Mouse (Mus musculus): ENCODE measurements around the gene Mcam. TPM values are rescaled to one million over a fixed set of nuclear protein-coding genes. Genes with fewer than 3 reads are reported as not detected.
A peak's percentile ranks its signal among the peaks of the same experiment; 100 is the strongest.

Gene Mcam
- polyA plus RNA-seq (2016; fragmentation: Nextera tagmentation; extraction: Ambion mirVana) = 129 and 130 TPM in 2 replicates

DNA sequence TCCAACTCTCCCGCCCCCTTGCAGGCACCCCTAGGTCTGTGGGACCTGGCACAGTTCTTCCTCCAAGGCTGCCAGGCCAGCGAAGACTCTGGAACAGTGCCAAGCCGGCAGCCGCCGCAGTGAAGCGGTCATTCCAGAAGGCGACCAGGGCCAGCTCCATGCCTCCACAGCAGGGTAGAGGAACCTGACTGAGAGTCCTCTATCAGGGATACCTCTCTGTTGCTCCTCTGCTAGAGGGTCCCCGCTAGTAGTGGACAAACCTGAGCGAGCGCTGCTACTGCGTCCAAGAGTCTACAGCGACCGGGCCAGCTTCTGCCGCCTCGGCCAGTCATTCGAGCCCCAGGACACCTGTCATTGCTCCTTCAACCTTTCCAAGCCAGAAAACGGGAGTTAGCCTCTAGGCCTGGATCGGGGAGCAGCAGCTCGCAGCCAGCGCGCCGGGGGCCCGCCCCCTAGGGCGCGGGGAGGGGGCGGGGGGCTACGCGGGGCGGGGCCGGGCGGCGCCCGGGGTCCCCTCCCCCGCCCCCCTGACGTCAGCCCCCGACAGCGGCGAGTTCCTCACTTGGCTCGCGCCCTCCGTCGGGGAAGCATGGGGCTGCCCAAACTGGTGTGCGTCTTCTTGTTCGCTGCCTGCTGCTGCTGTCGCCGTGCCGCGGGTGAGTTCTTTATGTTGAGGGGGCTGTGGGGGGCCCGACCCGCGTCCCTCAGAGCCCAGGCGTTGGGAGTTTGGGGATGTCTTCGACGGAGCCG, at the start of gene Mcam:
Gene Mcam, plus strand, starts transcription at position 369 of the 750 bp plus-strand sequence.
- Histone ChIP-seq H3K27ac (ENCODE audit: poor library complexity, severe bottlenecking) (peak within 1 kb of the TSS; percentile 91), H3K4me3 (peak within 1 kb of the TSS; percentile 81), H3K9ac (peak within 1 kb of the TSS; percentile 94), H3K36me3 (peaks cover 29% of the 10 kb centered on the region), H3K9me3 (replicated peaks) (no peaks in the 10 kb centered on the region), H3K4me1 (replicated peaks) (peaks cover 77% of the 10 kb centered on the region), H3K27me3 (replicated peaks) (no peaks in the 10 kb centered on the region), H3K4me2 (peak within 1 kb of the TSS; percentile 89)
- under 1% methylated on average over 53 of the region's 55 CpGs for WGBS
- peak; percentile 57 for ATAC-seq (ENCODE audit: insufficient number of reproducible peaks, low FRiP score)

DNA sequence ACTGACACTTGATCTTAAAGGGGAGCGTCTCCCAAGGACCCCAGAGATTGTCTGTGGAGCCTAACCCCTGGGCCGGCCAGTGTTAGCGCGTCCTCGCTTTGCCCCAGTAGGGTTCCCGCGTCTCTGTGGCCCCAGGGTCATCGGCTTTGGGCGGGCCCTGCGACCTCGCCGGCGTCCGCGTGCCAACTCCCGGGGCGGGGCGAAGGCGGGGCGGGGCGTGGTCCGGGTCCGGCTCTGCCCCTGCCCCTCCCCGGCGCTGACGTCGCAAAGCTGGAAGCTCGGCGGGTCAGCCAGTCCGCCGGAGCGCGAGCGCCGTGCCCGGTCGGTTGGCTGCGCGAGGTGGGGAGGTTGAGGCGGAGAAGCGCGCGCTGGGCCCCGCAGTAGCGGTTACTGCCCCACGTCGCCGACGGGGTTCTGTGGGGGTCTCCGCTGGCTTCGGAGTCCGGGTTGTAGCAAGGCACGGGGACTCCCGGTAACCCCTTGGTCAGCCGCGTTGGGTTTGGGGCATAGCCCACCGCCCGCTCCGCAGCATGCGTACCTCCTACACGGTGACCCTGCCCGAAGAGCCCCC, 49.5 kb upstream of the Mcam start:
- peak overlapping the region; percentile 96 for H3K4me2 ChIP-seq
- WGBS = under 1% methylated on average over 62 of the region's 62 CpGs

DNA sequence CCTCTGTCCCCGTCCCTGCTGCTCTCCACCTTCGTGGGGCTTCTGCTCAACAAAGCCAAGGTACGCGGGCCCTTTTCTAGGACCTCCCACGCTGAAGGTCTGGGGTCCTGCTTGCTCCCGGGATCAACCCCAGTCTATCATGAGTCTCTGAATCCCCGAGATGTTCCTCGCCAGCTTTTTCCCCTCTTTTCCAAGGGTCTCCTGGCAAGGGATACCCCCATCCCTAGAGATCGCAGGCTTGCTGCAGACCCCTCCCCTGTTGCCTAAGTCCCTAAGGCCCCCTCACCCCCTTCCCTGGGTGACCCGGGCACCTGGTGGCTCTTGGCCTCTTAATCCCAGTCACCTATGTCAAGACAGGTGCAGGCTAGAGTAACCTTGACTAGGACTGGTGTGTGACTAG, 49.0 kb upstream of the Mcam start:
- H3K27ac ChIP-seq (ENCODE audit: poor library complexity, severe bottlenecking) = peak overlapping the region; percentile 88
- peak overlapping the region; percentile 93 for H3K9ac ChIP-seq
- peak overlapping the region; percentile 73 for H3K4me3 ChIP-seq
- 4% methylated on average over 10 of the region's 10 CpGs for WGBS
- peaks cover 8% of the 10 kb centered on the region for H3K36me3 ChIP-seq
- H3K9me3 ChIP-seq (replicated peaks) = no peaks in the 10 kb centered on the region
- no peak for ATAC-seq (ENCODE audit: insufficient number of reproducible peaks, low FRiP score)
- H3K4me1 ChIP-seq (replicated peaks) = peaks cover 87% of the 10 kb centered on the region
- H3K4me2 ChIP-seq = peak overlapping the region; percentile 96
- peaks cover 11% of the 10 kb centered on the region; the same call in 1 of the 2 replicates for H3K27me3 ChIP-seq (replicated peaks)

More for the DNA sequence above, 49.5 kb upstream of the Mcam start:
- Histone ChIP-seq H3K27ac (ENCODE audit: poor library complexity, severe bottlenecking) (peak overlapping the region; percentile 88), H3K9ac (peak overlapping the region; percentile 93), H3K27me3 (replicated peaks) (peaks cover 11% of the 10 kb centered on the region; the same call in 1 of the 2 replicates), H3K9me3 (replicated peaks) (no peaks in the 10 kb centered on the region), H3K4me1 (replicated peaks) (peaks cover 87% of the 10 kb centered on the region), H3K4me3 (peak overlapping the region; percentile 73), H3K36me3 (peaks cover 2% of the 10 kb centered on the region)
- ATAC-seq (ENCODE audit: insufficient number of reproducible peaks, low FRiP score) = peak; percentile 80

DNA sequence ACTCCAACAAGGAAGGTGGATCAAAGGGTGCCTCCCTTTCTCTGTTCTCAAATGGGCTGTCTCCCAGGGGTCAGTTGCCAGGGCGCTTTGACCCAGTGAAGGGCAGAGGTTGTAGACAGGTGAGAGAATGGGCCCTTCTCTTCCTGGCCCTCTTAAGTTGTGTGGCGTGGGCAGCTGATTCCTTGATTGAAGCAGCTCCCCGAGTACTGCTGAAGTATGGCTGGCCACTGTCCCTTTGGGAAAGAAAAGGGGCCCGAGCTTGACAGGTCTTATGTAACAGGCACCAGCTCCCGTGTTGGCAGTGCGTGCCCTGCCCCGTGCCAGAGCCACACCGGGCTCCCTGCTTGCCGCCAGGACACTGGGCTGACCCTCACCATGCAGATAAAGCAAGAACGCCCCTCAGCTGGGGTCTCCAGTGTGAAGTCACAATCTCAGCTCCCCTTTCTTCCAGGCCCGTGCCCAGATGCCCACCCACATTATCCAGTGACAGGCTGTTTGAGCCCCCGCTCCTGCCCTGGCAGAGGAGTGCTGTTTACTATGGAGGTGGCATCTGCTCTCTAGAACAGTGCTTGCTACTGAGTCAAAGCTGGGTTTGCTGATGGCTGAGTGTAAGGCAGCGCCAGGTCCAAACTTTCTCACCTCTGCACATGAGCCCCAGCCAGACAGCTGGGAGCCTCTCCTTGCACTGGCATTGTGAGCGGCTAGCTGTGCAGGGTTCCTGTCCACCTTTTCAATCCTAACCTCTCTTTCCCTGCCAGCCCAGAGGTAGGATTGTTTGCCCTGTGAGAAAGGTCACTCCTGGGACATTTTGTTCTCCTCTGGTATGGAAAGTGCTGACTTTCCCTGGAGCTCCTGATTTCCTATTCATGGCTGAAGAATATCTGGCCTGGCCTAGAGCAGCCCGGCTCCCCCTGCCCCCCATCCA, 48.3 kb upstream of the Mcam start:
- peak overlapping the region; percentile 73 for H3K4me3 ChIP-seq
- peaks cover 11% of the 10 kb centered on the region; the same call in 1 of the 2 replicates for H3K27me3 ChIP-seq (replicated peaks)
- H3K9ac ChIP-seq = peak overlapping the region; percentile 93
- H3K36me3 ChIP-seq = peaks cover 15% of the 10 kb centered on the region
- ATAC-seq (ENCODE audit: insufficient number of reproducible peaks, low FRiP score) = no peak
- H3K9me3 ChIP-seq (replicated peaks) = no peaks in the 10 kb centered on the region
- peak overlapping the region; percentile 96 for H3K4me2 ChIP-seq
- WGBS = 54% methylated on average over 15 of the region's 15 CpGs
- H3K4me1 ChIP-seq (replicated peaks) = peaks cover 80% of the 10 kb centered on the region
- H3K27ac ChIP-seq (ENCODE audit: poor library complexity, severe bottlenecking) = peak overlapping the region; percentile 88

DNA sequence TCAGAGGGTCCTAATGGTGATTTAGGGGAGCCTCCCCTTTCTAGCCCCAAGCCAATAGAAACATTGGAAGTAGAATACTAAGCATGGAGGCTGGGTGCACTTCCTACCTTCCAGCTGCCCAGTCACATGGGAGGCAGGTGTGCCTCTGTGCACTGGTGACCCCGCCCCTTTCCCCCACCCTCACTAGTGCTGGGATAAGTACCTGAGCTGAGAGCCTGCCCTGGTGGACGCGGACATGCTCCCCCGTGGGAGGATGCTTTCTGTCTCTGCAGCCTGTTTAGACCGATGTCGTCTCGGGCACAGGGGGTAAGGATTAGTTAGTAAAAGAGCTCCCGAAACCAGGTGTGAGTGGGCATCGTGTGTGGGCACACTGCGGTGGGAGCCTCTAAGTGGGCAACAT, 47.3 kb upstream of the Mcam start:
- H3K4me3 ChIP-seq = peak overlapping the region; percentile 73

DNA sequence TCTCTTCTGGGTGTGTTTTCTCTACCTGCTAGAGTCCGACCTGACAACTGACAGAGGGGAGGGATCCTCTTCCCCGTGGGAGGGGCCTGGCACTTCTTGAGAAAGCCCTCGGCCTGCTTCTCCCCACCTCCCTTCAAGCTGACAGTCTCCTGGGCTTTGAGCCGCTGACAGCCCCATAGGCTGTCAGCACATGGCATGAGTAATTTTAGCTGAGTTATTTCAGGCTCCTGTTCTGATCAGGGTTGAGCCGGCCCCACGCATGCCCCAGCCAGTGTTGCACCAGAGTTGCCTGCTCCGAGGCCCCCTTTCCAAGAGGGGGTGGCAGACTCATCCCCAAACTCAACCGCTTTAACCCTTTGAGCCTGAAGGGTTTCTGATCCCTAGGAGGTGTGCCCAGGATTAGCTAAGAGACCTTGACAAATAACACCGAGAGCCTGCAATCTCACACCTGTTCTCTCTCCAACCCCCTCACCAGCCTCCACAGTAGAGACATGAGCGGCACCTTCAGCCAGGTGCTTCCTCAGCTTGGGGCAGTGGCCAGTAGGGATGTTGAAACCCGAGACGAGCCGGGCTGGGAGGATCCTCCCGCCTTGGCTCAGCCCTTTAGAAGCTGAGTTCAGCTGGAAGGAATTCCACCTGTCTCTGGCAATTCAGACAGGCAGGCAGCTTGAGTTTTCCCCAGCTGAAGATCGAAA, 46.4 kb upstream of the Mcam start:
- Histone ChIP-seq H3K9ac (peak overlapping the region; percentile 47), H3K27me3 (replicated peaks) (peaks cover 11% of the 10 kb centered on the region; the same call in 1 of the 2 replicates), H3K27ac (ENCODE audit: poor library complexity, severe bottlenecking) (peak overlapping the region; percentile 88), H3K4me1 (replicated peaks) (peaks cover 64% of the 10 kb centered on the region), H3K4me2 (peak overlapping the region; percentile 96), H3K4me3 (peak overlapping the region; percentile 73), H3K9me3 (replicated peaks) (no peaks in the 10 kb centered on the region), H3K36me3 (peaks cover 34% of the 10 kb centered on the region)
- 6% methylated on average over 15 of the region's 15 CpGs for WGBS
- ATAC-seq (ENCODE audit: insufficient number of reproducible peaks, low FRiP score) = peak; percentile 60

More for the DNA sequence above, 47.3 kb upstream of the Mcam start:
- Histone ChIP-seq H3K4me1 (replicated peaks) (peaks cover 73% of the 10 kb centered on the region), H3K36me3 (peaks cover 24% of the 10 kb centered on the region), H3K27ac (ENCODE audit: poor library complexity, severe bottlenecking) (peak overlapping the region; percentile 88), H3K4me2 (peak overlapping the region; percentile 96), H3K9me3 (replicated peaks) (no peaks in the 10 kb centered on the region), H3K9ac (0 out of 2 replicates have a peak overlapping the region, but pooled peaks have one; percentile 47), H3K27me3 (replicated peaks) (peaks cover 11% of the 10 kb centered on the region; the same call in 1 of the 2 replicates)
- ATAC-seq (ENCODE audit: insufficient number of reproducible peaks, low FRiP score) = no peak
- 35% methylated on average over 10 of the region's 10 CpGs for WGBS

DNA sequence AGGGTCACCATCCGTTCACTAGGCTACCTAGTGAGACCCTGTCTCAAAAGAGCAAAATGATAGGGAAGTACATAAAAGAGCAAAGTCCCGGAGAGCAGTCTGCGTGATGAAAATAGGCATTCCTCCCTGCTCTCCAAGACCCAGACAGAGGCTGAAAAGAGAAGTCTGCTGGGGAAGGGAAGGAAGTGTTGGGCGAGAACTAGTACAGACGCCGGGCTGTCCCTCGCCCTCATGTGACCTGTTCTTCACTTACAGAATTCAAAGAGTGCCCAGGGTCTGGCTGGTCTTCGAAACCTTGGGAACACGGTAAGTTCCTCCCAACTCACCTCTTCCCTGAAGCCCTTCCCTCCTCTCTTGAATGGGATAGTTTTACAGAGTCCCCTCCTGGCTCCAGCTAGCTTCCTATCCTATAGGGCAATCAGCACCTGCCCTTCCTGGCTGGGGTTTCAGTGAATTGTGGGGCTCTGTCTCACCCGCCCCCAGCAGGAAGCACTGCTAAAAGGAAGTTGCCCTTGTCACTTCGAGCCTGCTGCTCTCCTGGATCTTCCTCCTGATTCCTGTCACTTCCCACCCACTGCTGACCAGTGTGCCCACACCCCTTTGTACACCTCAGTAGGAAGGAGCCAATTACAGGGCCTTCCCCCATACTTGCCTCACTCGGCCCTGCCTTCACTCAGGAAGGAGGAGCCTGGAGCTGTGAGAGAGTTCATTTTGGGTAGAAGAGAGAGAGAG, 45.2 kb upstream of the Mcam start:
- peak overlapping the region; percentile 88 for H3K27ac ChIP-seq (ENCODE audit: poor library complexity, severe bottlenecking)

DNA sequence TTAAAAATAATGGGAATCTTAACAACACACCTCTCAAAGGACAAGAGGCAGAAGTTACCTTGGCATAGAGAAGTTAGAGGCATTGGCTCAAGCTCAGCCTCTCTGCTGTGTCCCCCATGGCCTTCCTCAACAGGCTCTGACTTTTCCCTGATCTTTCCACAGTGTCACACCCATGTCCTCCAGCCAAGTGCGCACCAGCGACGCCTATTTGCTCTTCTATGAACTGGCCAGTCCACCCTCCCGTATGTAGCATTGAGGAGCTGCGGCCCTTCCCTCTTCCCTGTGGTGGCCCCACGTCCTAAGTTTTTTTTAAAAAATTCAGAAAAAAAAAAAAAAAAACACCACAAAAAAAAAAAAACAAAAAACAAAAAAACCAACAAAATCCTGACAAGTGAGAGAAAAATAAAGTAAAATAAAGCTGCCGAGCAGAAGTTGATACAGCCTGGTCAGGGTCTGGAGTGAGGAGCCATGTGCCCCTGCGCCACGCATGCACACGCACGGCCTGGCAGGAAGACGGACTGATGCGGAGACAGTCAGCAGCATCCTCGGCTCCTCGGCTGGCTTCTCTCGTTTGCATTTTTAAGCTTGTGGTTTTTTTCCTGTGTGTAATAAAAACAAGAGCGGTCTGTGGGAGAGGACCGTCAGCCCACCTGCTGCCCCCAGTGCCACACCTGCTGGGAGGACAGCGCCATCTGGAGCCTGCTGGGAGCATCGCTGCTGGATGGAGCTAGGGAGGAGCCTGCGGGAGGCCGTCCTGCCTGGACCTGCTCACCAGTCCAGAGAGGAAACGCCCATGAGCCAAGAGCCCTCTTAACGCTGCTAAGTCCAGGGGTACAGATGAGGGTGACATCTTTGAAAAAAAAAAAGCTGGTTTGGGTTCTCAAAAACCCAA, 40.4 kb upstream of the Mcam start:
- Histone ChIP-seq H3K4me3 (no peak overlapping the region), H3K36me3 (peaks cover 50% of the 10 kb centered on the region), H3K4me1 (replicated peaks) (peaks cover 52% of the 10 kb centered on the region), H3K9me3 (replicated peaks) (no peaks in the 10 kb centered on the region), H3K27me3 (replicated peaks) (no peaks in the 10 kb centered on the region), H3K27ac (ENCODE audit: poor library complexity, severe bottlenecking) (peak overlapping the region; percentile 6; the same call in 1 of the 2 replicates), H3K9ac (no peak overlapping the region), H3K4me2 (no peak overlapping the region)
- WGBS = 42% methylated on average over 24 of the region's 24 CpGs
- ATAC-seq (ENCODE audit: insufficient number of reproducible peaks, low FRiP score) = peak; percentile 44; the same call in 1 of the 2 replicates

More for the DNA sequence above, 45.2 kb upstream of the Mcam start:
- Histone ChIP-seq H3K4me3 (no peak overlapping the region), H3K27me3 (replicated peaks) (peaks cover 11% of the 10 kb centered on the region; the same call in 1 of the 2 replicates), H3K9me3 (replicated peaks) (no peaks in the 10 kb centered on the region), H3K36me3 (peaks cover 41% of the 10 kb centered on the region), H3K9ac (0 out of 2 replicates have a peak overlapping the region, but pooled peaks have one; percentile 48), H3K4me2 (peak overlapping the region; percentile 96), H3K4me1 (replicated peaks) (peaks cover 59% of the 10 kb centered on the region)
- no peak for ATAC-seq (ENCODE audit: insufficient number of reproducible peaks, low FRiP score)
- WGBS = 25% methylated on average over 12 of the region's 12 CpGs

DNA sequence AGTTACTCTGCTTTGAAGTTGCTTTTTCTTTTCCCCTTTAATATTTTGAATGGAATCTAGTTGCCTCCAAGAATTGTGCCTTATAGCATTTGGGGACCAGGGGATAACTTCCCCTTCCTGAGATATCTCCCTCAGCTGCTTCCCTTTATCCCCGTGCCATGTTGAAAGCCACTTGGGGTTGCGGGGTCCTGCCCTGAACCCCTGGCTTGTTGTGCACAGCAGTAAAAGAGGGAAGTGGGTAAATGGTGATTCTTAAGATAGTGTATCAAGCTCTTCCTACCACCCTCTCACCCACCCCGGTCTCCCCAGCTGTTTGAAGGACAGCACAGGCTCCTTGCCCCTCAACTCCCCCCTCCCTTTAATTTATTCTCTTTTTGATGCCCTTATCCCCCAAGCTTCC, 39.5 kb upstream of the Mcam start:
- Histone ChIP-seq H3K4me2 (no peak overlapping the region), H3K36me3 (peaks cover 48% of the 10 kb centered on the region), H3K4me3 (no peak overlapping the region), H3K27ac (ENCODE audit: poor library complexity, severe bottlenecking) (no peak overlapping the region), H3K27me3 (replicated peaks) (no peaks in the 10 kb centered on the region), H3K4me1 (replicated peaks) (peaks cover 43% of the 10 kb centered on the region), H3K9ac (no peak overlapping the region), H3K9me3 (replicated peaks) (no peaks in the 10 kb centered on the region)
- WGBS = 83% methylated on average over 3 of the region's 3 CpGs
- no peak for ATAC-seq (ENCODE audit: insufficient number of reproducible peaks, low FRiP score)
